Mouse (Mus musculus) liver, postnatal 0 days (tissue): ENCODE data around the gene 1700129C05Rik. TPM values are rescaled to one million over a fixed set of nuclear protein-coding genes. Genes with fewer than 3 reads are reported as not detected.

Experiments used
- ATAC-seq: fragments of 200-750 bp; cut with Nextera tagmentation; 2 replicates; pipeline ENCODE4 v1.8.0; 2017; ENCODE audit warnings: mild to moderate bottlenecking, moderate library complexity
- DNase-seq: peaks from one replicate; pipeline ENCODE4 v3.0.0-alpha.2; 2016
- H3K27ac ChIP-seq: fragments of 300-500 bp; sonication (generic); 2 replicates; pipeline ENCODE4 v1.5.1; 2014; ENCODE audit warnings: antibody characterized with exemption, moderate library complexity, mild to moderate bottlenecking, low read depth
- H3K27me3 ChIP-seq: fragments of 300-500 bp; sonication (generic); 2 replicates; pipeline ENCODE4 v1.6.1; 2014; ENCODE audit warnings: low read length, control low read depth, mixed read lengths; ENCODE audit not compliant: insufficient read depth
- H3K36me3 ChIP-seq: fragments of 300-500 bp; sonication (generic); replicated peaks from 2 replicates; pipeline ENCODE4 v1.6.1; 2014; ENCODE audit warnings: mild to moderate bottlenecking, control low read depth, low read length, moderate library complexity, mixed read lengths; ENCODE audit not compliant: insufficient read depth
- H3K4me1 ChIP-seq: fragments of 300-500 bp; sonication (generic); 2 replicates; pipeline ENCODE4 v1.6.1; 2014; ENCODE audit warnings: antibody characterized with exemption, mild to moderate bottlenecking, control low read depth; ENCODE audit not compliant: insufficient read depth
- H3K4me2 ChIP-seq: fragments of 300-500 bp; sonication (generic); 2 replicates; pipeline ENCODE4 v1.6.1; 2014; ENCODE audit warnings: low read depth, mild to moderate bottlenecking, low read length, moderate library complexity, mixed read lengths
- H3K4me3 ChIP-seq: fragments of 300-500 bp; sonication (generic); 2 replicates; pipeline ENCODE4 v1.5.1; 2014; ENCODE audit warnings: low read depth, low read length
- H3K9ac ChIP-seq: fragments of 300-500 bp; sonication (generic); replicated peaks from 2 replicates; pipeline ENCODE4 v1.6.1; 2014; ENCODE audit warnings: mild to moderate bottlenecking, moderate library complexity
- H3K9me3 ChIP-seq: fragments of 300-500 bp; sonication (generic); 2 replicates; pipeline ENCODE4 v1.6.1; 2016; ENCODE audit warnings: mild to moderate bottlenecking, control low read depth, low read length, mixed read lengths
- CTCF ChIP-seq: sonication (generic); IDR thresholded peaks from 2 replicates; pipeline ENCODE4 v1.5.1; 2016; ENCODE audit warnings: antibody characterized with exemption, low read depth
- EP300 ChIP-seq: IDR thresholded peaks from 2 replicates; pipeline ENCODE4 v1.6.1; 2016; ENCODE audit warnings: antibody characterized with exemption, low read depth, mild to moderate bottlenecking
- WGBS: fragments of 180-500 bp; shearing (Covaris S2); extraction: QIAGEN DNeasy Blood & Tissue Kit; methylation state at CpG from one replicate; pipeline ENCODE4 v1.1.7; 2014; ENCODE audit not compliant: insufficient replicate concordance; 5-methylcytosine and 5-hydroxymethylcytosine counted together
- polyA plus RNA-seq: library from polyadenylated mRNA; unstranded; fragments of >200 nt; fragmentation: Nextera tagmentation; extraction: Ambion mirVana; gene quantifications from 2 replicates; pipeline ENCODE4 v1.2.1, GENCODE M21; 2015

Gene 1700129C05Rik
- polyA plus RNA-seq, 1 experiment from 2014 or later, result not detected

DNA sequence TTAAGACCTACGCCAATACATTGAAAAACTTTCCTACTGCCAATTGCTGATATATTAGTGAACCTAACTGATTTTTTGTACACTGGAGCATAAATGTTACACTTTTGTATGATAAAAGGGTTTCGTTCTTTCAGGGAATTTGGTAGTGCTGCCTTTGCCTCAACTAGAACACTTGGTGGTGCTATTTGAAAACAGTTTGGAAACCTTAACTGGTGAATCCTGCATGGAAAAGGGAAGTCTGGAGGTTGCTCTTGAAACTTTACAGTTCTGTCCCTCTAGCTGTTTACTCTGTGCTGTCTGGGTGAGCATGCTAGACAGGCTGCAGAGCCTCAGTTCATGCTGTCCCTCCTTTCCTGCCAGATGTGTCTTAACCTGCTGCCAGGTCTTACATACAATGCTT is 12.9 kb upstream of the 1700129C05Rik start:
- H3K4me1 ChIP-seq, result peaks cover 3% of the 10 kb centered on the region
- no peak overlapping the region for H3K4me2 ChIP-seq
- H3K27me3 ChIP-seq, result no peaks in the 10 kb centered on the region
- H3K36me3 ChIP-seq, result no peaks in the 10 kb centered on the region
- H3K27ac ChIP-seq, result no peak overlapping the region
- WGBS, result 57% methylated on average over 2 of the region's 2 CpGs
- H3K9ac ChIP-seq, result no peak overlapping the region
- no peaks in the 10 kb centered on the region for H3K9me3 ChIP-seq
- no peak for DNase-seq
- ATAC-seq, result peak; percentile 40; the same call in 1 of the 2 replicates
- H3K4me3 ChIP-seq, result no peak overlapping the region
- peak; percentile 64 for TF ChIP-seq CTCF
- no peak for TF ChIP-seq EP300

GRCm38 (mm10) chr14:59114281-59114680 is 28.4 kb downstream of the 1700129C05Rik start:
- Histone ChIP-seq H3K9ac (no peak overlapping the region), H3K27ac (no peak overlapping the region), H3K36me3 (no peaks in the 10 kb centered on the region), H3K9me3 (no peaks in the 10 kb centered on the region), H3K4me1 (no peaks in the 10 kb centered on the region), H3K4me3 (no peak overlapping the region), H3K27me3 (no peaks in the 10 kb centered on the region), H3K4me2 (no peak overlapping the region)
- ATAC-seq, result no peak
- WGBS, result 7% methylated on average over 2 of the region's 2 CpGs
- TF ChIP-seq CTCF (peak; percentile 32; the same call in 1 of the 2 replicates), EP300 (no peak)
- no peak for DNase-seq

- ATAC-seq, result no peak
Measured at GRCm38 (mm10) chr14:59104006-59104605, 38.6 kb downstream of the 1700129C05Rik start.

DNA sequence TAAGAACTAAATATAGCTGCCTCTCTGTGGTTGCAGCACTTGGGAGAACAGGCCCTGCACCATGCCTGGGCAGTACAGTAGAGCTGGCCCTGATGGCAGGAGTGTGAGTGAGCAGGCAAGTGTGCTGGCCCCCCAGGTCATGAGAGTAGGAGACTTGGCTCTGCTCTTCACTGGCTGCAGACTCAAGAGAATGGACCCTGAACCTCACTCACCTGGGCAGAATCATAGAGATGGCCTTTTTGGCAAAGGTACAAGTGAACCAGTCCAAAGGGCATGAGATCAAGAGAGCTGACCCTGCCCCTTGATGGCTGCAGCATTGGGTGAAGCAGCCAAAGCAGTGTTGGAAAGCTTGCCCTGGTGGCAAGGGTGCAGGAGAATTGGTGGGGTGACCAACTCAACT is 49.1 kb downstream of the 1700129C05Rik start:
- DNase-seq, result no peak
- H3K9ac ChIP-seq, result no peak overlapping the region
- H3K27ac ChIP-seq, result no peak overlapping the region
- TF ChIP-seq CTCF (no peak), EP300 (no peak)
- H3K36me3 ChIP-seq, result no peaks in the 10 kb centered on the region
- no peaks in the 10 kb centered on the region; the same call in 1 of the 2 replicates for H3K4me1 ChIP-seq
- no peaks in the 10 kb centered on the region for H3K9me3 ChIP-seq
- H3K4me3 ChIP-seq, result no peak overlapping the region
- no peak overlapping the region for H3K4me2 ChIP-seq
- no peak for ATAC-seq
- H3K27me3 ChIP-seq, result no peaks in the 10 kb centered on the region

More at GRCm38 (mm10) chr14:59104006-59104605, 38.6 kb downstream of the 1700129C05Rik start:
- H3K4me1 ChIP-seq, result peaks cover 6% of the 10 kb centered on the region; the same call in 1 of the 2 replicates
- H3K27me3 ChIP-seq, result no peaks in the 10 kb centered on the region
- no peaks in the 10 kb centered on the region for H3K9me3 ChIP-seq
- WGBS, result 39% methylated on average over 10 of the region's 10 CpGs
- no peaks in the 10 kb centered on the region for H3K36me3 ChIP-seq
- H3K4me3 ChIP-seq, result no peak overlapping the region
- no peak overlapping the region for H3K4me2 ChIP-seq
- no peak overlapping the region for H3K9ac ChIP-seq
- TF ChIP-seq EP300 (no peak), CTCF (no peak)
- no peak overlapping the region for H3K27ac ChIP-seq
- DNase-seq, result no peak

GRCm38 (mm10) chr14:59084396-59084795 is 58.3 kb downstream of the 1700129C05Rik start:
- no peak overlapping the region for H3K27ac ChIP-seq
- TF ChIP-seq EP300 (no peak), CTCF (peak; percentile 55)
- no peaks in the 10 kb centered on the region for H3K9me3 ChIP-seq
- H3K4me3 ChIP-seq, result no peak overlapping the region
- no peaks in the 10 kb centered on the region for H3K36me3 ChIP-seq
- ATAC-seq (no peak), DNase-seq (peak; percentile 25)
- no peaks in the 10 kb centered on the region for H3K4me1 ChIP-seq
- H3K27me3 ChIP-seq, result 0 out of 2 replicates have a peak, but pooled peaks cover 3% of the 10 kb centered on the region
- no peak overlapping the region for H3K9ac ChIP-seq
- 41% methylated on average over 6 of the region's 6 CpGs for WGBS
- no peak overlapping the region for H3K4me2 ChIP-seq

Other genes with a start within 250 kb of the 1700129C05Rik start
- not detected in 2 replicates for gene Gm5142, start 35.9 kb upstream of the 1700129C05Rik start, polyA plus RNA-seq
- 16.1 and 16.5 TPM in 2 replicates for gene Rcbtb1, start 58.3 kb upstream of the 1700129C05Rik start, polyA plus RNA-seq
- gene Gm6904, start 117.3 kb upstream of the 1700129C05Rik start, polyA plus RNA-seq, result not detected in 2 replicates
- 0.30 and 0.56 TPM in 2 replicates for gene Phf11a, start 154.6 kb upstream of the 1700129C05Rik start, polyA plus RNA-seq
- gene Phf11b, start 198.5 kb upstream of the 1700129C05Rik start, polyA plus RNA-seq, result 2.1 and 2.6 TPM in 2 replicates
- gene Phf11d, start 222.6 kb upstream of the 1700129C05Rik start, polyA plus RNA-seq, result 2.9 and 3.5 TPM in 2 replicates